Mouse (Mus musculus) adrenal gland, adult (tissue): ENCODE results near the gene Cdk20.

Experiments used
- DNase-seq, 2 experiments: peaks; one replicate each; pipeline ENCODE4 v3.0.0; 2022 to 2023; ENCODE audit warnings: low spot score in 1 of 2; ENCODE audit not compliant: inconsistent age in 2 of 2

The Cdk20 gene

DNA sequence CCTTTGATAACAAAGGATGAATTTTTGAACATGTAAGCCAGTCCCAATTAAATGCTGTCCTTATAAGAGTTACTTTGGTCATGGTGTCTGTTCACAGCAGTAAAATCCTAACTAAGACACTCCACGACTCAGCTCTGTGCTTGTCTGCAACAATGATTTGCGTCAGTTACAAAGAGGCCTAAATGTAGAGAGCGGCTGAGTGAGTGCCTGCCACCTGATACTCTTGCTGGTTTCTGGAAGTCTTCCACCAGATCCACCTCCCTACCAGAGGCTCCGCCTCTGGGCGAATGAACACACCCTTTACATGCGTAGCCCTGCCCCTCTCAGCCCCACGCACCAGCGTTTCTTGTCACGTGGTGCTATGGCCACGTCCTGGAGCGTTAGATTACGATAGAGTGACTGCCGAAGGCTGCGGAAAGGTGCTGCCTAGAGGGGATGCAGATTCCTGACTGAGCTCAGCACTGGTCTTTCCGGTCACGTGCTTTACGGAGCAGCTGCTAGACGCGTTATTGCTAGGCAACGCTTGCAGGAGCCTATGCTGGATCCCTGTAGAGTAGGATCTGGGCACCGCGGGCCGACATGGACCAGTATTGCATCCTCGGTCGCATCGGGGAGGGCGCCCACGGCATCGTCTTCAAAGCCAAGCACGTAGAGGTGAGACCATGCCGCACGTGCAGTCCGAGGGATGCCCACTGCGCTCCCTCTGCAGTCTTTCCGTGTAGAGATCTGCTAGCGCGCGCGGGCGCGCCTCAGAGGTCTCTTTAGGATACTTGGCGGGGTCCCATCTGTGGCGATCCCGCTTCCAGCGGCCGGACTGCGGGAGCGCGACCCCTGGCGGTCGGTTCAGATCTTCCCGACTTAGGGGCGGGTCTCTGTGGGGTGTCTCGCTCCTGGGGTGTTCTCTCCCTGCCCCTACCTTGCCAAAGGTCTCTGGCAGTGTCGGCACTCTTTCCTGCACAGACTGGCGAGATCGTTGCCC is at the start of gene Cdk20:
Gene Cdk20 (plus strand): TSS at position 298 of the 979 bp plus-strand sequence.
- peak; percentile 94 to 97 for DNase-seq

DNA sequence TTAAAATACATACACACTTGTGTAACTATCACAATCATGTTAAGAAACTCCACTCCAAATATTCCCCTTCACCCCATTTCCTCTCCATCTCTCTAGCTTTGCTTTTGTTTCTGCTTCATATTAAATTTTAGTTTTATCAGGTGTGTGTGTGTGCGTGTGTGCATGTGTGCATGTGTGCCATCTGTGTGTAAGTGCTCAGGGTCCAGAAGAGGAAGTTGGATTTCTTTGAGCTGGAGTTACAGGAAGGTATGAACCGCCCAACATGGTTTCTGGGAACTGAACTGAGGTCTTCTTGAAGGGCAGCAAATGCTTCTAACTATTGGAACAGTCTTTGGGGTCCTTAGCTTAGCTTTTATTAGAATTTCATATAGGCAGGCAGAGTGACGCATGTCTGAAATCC is 47.2 kb upstream of the Cdk20 start:
- DNase-seq: no peak

DNA sequence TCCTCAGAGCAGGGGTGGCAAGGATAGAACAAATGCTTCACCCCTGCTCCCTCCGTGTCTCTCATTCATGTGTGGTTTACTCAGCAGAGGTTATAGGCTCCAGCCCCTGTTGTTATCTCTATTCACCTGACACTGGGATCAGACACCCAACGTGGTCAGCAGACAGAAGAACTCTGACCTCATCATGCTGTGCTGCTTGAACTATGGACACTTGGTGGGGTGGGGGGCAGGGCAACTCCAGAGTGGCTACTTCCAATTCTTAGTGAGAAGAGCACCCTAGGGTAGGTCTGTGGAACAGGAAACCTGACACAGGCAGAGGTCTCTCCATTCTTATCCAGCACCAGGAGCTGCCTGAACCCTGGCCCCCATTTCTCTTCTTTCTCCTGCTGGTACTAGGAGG is 46.1 kb upstream of the Cdk20 start:
- no peak for DNase-seq

DNA sequence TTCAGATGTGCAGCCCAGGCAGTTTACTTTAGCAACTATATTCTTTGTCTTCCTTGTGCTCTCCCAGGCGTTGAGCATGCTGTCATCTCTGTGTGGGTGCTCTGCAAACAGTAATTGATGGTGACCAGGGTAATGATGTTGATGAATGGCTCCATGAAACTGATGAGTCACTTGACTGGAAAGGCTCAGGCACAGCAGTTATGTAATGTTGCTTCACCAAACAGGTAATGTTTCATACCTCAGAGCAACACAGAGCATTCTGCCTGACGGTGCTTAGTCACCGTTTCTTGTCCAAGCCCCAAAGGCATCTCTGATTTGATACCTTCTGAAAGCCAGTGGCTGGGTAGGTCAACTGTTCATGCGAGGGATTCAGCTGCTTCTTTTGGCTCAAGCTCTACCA is 43.7 kb upstream of the Cdk20 start:
- peak in 1 of 2 experiments; percentile 55 for DNase-seq

DNA sequence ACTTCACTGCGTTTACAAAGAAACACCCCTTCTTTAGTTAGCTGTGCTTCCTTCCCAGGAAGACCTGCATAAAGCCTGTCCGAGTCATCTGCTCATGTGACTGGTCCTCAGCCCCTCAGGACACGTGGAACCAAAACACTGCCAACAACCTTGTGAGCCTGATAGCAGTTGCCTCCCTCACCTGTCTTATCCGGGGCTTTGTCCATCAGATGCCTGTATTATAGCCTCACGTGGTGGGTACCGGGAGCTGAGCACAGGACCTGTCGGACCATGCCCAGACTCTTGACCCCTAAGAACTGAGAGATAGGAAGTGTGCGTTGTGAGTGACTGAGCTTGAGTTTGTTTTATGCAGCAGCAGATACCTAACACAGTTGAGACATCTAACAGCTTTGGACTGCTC is 35.1 kb upstream of the Cdk20 start:
- no peak for DNase-seq

DNA sequence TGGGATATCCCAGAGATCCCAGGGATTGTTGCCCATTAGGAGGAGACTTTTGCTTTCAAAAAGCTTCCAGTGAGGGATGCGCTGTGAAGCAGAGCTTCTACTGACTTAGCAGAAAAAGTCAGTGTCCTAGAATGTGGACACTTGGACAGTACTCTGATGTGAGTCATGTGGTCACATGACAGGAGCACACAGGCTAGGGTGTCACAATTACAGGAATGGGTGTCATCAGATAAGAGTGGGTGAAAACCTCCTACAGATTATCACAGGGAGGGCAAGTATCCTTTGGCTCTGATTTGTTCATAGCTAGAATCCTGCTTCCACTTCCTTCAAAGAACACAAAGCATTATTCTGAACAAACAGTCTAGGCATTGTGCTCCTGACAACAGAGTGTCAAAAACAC is 34.0 kb upstream of the Cdk20 start:
- peak in 1 of 2 experiments; percentile 33 for DNase-seq

DNA sequence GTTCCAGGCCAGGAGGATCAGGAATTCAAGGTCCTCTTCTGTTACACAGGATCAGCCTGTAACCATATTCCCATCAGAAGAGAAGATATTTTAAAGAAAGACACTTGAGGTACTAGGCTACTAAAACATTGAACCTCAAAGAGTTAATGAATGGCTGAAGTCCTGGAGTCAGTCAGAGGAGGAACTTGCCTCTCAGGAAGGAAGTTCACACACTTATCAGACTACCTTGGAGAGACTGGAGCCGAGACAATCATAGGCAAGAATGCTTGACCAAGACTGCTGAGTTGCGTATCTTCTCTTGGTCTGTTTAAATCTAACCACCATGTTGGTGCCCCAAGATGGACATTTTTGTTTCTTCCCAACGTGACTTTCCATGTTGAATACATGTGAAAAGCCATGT is 32.2 kb upstream of the Cdk20 start:
- no peak for DNase-seq

DNA sequence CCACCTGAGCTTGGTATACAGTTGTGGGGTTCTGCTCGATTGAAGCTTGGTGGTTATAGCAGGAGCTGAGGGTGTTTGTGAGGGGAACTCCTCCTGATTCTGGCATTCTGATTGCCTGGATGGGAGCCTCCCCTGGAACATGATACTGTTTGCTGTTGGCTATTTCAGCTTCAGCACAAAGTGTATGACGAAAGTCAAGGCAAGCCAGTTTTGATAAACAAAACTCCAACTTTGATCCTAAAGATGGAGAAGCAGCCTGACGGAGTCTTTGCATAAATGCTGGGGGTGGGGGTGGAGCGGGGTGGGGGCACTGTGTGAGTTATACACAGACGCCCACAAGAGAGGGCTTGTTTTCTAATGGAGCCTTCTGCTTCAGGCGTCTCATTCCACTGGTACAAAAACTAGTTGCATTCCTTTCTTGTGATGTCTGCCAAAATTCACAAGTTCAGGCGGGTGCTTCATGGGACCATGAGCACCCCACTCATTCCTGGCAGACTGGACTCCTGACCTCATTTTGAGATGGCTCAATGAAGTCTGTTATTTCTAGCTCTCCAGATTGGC is 31.2 kb upstream of the Cdk20 start:
- DNase-seq: peak; percentile 5 to 30

DNA sequence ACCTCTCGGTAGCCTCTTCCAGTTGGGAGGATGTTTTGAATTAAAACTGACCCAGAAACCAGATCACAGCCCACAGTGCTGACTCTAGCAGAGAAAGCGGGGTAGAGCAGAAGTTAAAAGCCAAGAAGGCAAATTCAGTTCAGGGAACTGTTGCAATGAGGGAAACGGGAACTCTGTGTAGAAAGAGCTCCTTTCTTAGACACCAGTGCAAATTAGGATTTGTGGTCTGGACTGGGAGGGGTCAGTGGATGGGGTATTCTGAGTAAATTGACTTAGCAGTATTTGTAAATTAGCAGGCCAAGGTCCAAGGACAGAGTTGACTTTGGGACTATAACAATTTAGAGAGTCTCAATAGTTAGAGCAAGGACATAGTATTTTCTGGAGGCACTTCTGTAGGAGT is 30.1 kb upstream of the Cdk20 start:
- DNase-seq: peak in 1 of 2 experiments; percentile 27

DNA sequence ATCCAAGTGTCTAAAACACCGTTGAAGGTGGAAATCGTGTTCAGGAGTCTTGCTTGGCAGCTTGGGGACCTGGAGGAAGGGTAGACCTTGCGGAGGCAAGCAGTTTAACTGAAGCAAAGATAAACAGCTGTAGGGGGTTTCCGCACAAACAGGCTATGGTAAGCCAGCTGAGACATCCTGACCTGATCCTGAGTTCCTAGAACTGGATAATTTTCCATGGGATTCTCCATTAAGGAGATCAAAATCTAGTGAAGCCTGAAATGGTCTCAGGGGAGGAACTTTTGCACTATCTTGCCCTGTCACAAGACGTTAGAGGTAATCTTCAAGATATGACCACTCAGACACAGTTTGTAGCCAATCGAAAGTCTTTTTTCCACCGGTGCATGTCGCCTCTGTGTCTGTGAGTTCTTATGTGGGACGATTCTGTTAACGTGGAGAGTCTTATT is 29.6 kb upstream of the Cdk20 start:
- DNase-seq: no peak

DNA sequence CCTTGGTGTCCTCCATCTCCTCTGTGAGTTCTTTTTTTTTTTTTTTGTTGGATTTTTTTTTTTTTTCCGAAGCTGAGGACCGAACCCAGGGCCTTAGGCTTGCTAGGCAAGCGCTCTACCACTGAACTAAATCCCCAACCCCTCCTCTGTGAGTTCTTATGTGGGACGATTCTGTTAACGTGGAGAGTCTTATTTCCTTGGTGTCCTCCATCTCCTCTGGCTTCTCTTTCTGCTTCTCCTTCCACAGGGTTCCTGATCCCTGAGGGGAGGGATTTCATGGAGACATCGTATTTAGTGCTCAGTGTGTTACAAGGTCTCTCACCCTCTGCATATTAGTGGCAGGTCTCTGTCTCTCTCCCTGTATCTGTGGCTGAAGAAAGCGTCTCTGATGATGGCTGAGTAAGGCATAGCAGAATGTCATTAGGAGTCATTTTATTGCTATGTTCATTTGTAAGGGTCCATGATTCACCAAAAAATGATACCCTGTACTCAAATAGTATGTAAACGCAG is 29.1 kb upstream of the Cdk20 start:
- DNase-seq: no peak

DNA sequence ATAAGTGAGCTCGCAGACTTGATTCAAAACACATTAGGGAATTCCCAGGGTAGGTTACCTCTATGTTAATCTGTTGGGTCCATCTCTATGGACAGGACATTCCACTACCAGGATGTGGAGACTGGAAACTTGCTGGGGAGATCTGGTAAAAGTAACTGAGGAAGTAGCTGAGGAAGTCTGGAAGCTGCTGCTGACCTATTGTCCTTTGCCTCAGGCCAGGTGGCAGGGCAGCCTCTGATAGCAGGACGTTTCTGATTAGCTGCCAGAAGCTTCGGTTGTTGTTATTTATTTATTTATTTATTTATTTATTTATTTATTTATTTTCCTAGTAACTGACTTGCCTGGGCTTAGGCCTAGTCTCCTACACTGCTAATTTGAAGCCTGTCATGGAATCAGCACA is 28.6 kb upstream of the Cdk20 start:
- no peak for DNase-seq

DNA sequence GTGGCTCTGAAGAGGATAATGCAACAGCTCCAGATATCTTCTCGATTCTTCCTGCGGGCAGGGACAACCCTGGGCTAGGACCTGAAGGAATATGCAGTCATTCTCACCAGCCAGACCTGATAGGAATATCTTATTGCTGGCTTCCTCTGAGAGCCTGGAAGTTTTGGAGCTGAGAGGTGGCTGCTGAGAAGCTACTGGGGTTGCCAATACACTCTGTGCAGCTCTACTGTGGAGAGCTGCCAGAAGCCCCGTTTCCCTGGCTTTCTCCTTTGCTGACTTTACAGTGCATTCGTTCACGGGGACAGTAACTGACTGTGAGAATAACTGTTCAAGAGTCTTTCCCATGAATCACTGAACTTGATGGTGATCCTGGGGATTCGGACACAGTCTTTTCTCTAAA is 26.6 kb upstream of the Cdk20 start:
- no peak for DNase-seq

DNA sequence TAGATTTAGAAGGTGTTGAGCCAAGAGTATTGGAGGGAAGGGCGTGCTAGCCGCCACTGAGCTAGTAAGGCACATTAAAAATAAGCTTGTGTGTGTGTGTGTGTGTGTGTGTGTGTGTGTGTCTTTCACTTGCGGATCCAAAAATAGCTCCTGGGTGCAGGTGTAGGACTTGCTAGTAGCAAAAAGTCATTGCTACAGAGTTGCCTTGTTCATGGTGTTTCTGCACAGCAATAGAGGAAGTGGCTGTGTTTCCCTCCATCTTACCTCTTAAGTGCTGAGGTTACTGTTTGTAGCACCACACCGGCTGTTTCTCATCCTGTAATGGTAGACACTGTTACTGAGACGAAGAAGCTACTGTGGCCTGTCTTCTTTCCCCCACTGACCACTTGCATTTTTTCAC is 24.1 kb upstream of the Cdk20 start:
- no peak for DNase-seq

DNA sequence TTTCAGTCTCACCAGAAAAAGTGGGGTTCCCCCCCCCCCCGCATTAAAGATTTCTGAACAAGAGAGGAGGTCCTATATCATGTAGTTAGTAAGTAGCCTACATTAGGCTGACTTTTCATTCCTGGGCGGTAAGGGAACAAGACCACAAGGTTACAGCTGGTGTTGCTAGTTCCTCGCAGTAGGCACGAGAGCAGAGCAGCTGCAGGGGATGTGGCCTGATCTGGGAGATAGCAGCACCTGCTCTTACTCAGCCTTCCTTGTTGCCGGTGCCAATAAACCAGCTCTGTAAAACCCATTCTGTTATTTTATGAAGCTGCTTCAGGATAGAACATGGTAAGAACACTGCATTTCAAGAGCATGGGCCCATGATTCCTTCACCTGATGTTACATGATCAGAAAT is 21.5 kb upstream of the Cdk20 start:
- DNase-seq: no peak

DNA sequence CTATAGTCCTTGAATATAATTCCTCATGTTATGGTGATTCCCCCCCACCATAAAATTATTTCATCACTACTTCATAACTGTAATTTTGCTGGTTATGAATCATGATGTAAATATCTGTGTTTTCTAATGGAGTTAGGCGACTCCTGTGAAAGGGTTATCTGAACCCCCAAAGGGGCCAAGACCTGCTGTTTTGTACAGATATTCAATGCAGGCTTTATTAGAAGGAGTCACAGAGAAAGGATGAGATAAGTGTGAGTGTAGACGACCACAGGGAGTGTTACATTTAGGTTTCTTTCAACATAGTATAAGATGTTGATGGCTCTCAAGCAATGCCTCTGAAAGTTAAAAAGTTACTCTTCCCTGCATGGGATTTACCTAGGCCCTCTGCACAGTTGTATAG is 20.8 kb upstream of the Cdk20 start:
- no peak for DNase-seq

DNA sequence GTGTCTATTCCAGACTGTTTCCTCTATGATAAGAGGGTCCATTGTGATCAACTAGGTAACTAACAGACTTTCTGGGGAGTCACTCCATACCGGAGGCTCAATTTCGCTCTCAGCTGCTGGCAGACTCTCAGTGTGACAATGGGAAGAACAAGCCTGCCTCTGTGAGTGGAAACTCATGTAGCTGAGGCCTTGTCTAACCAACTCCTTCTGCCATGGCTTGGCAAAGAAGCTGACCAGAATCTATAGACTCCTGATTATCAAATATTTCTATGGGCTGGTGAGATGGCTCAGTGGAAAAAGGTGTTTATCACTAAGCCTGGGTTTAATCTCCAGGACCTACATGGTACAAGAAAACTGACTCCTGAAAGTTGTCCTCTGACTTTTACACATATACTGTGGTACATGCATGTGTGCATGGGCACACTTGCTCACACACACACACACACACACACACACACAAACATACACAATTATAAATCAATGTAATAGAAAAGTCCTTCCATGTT is 19.3 kb upstream of the Cdk20 start:
- no peak for DNase-seq

DNA sequence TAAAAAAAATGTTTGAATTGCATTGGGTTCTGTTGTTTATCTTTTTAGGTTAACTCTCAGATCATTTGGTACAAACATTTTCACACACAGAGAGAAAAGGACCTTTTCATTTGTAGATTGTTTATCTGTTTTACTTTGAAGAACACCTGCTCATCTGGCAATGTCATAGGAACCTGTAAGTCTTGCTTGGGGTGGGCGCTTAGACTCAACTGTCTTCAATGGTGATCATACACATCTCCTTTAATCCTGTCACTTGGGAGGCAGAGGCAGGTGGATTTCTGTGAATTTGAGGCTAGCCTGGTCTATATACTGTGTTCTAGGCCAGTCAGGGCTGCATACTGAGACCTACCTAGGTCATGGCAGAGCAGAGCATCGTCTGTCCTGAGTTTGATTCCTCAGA is 16.5 kb upstream of the Cdk20 start:
- DNase-seq: no peak

DNA sequence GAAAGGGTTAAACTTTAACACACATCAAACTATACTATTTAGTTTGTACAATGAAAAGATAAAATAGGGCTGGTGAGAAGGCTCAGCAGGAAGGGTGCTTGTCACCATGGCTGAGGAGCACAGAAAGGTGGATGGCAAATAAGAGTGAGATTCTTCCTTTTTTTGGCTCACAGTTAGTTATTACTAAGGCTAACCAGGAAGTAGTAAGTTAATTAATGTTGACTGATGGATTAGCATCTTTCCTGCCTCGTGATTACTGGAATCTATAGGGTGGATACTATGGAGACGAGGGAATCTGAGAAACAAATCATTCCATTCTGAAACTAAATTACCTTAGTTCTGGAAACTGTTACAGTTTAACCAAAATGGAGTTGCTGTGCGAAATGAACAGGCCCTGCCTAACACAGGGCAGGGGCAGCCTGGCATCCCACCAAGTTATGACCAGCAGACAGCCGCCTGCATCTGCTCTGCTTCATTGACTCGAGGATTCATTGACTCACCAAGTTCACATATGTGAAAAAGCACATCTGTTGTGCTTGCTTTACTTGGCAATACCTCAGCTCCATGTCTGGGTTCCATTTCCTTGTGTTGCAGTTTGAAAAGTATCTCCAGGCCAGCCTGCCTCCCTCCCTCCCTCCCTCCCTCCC is 15.0 kb upstream of the Cdk20 start:
- DNase-seq: no peak

DNA sequence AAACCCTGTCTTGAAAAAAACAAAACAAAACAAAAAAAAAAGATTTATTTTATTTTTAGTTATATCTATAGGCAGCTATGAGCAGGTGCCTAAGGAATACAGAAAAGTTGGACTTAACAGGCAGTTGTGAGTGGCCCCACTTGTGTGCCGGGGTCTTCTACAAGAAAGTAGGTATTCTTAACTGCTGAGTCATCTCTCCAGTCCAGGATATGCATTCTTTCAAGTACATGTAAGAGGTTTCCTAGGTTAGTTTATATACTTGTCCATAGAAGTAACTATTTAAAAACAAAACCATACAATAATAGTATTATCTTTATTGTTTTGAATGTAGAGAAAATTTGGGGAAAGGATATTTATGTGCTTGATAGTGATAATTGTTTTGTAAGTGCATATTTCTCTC is 11.3 kb upstream of the Cdk20 start:
- no peak for DNase-seq

DNA sequence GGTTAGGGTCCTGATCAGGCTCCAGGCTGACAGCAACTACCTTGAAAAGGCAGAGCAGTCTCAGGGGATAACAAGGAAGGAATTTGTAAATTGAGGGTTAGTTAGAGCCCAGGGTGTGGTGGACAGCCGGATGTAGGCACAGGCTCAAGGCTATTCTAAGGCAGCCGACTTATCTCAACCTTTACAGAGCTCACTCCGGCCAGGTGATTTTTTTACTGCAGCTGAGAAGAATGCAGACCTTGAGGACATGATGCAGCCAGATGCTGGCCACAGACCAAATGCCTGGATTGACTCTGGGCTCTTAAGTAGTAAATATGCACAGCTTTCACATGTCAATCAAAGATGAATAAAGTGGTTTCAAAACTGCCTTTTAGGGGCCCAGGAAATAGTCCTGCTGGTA is 10.7 kb upstream of the Cdk20 start:
- no peak for DNase-seq
